Mouse (Mus musculus): Measurements from ENCODE around the gene Olfr411. TPM values are rescaled to one million over a fixed set of nuclear protein-coding genes. Genes with fewer than 3 reads are reported as not detected.

Olfr411 gene
- polyA plus RNA-seq, 1 experiment from 2014 or later = not detected

DNA sequence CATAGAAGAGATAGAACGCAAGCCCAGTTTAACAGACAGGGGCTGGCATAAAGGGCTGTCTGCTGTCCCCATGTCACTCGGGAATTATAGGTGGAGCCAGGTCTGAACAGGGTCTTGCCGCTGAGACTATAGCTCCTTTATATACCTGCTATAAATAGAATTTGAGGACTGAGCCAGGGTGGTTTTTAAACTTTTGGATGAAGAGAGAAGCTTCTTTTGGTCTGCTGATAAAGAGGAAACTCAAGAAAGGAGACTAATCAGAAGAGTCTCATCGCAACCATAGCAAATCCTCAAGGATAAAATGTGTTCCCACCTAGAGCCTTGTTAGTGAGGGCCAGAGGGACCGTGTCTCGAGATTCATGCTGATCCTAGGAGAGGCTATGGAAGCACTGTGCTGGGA is 14.5 kb downstream of the Olfr411 start, which contains the start of gene Olfr410:
Olfr410 (minus strand) TSS at position 101 of the 400 bp plus-strand sequence.
- H3K4me1 ChIP-seq = no peaks in the 10 kb centered on the region
- no peaks in the 10 kb centered on the region for H3K36me3 ChIP-seq
- no peak within 1 kb of the TSS for H3K27ac ChIP-seq
- no peak within 1 kb of the TSS for H3K9ac ChIP-seq
- no peak for ATAC-seq (ENCODE audit: borderline replicate concordance, extremely low read depth, low FRiP score, low TSS enrichment)
- 0 out of 2 replicates have a peak, but pooled peaks cover under 1% of the 10 kb centered on the region for H3K9me3 ChIP-seq
- H3K4me2 ChIP-seq = no peak within 1 kb of the TSS
- WGBS = 77% methylated on average over 6 of the region's 6 CpGs
- no peak within 1 kb of the TSS for H3K4me3 ChIP-seq
- no peaks in the 10 kb centered on the region for H3K27me3 ChIP-seq

- no peak for ATAC-seq (ENCODE audit: borderline replicate concordance, extremely low read depth, low FRiP score, low TSS enrichment)
- Histone ChIP-seq H3K4me1 (no peaks in the 10 kb centered on the region), H3K27me3 (no peaks in the 10 kb centered on the region), H3K9me3 (no peaks in the 10 kb centered on the region), H3K36me3 (no peaks in the 10 kb centered on the region), H3K4me3 (no peak overlapping the region), H3K9ac (no peak overlapping the region), H3K4me2 (no peak overlapping the region), H3K27ac (no peak overlapping the region)
Observed at GRCm38 (mm10) chr11:74328781-74329180, 23.7 kb downstream of the Olfr411 start.

DNA sequence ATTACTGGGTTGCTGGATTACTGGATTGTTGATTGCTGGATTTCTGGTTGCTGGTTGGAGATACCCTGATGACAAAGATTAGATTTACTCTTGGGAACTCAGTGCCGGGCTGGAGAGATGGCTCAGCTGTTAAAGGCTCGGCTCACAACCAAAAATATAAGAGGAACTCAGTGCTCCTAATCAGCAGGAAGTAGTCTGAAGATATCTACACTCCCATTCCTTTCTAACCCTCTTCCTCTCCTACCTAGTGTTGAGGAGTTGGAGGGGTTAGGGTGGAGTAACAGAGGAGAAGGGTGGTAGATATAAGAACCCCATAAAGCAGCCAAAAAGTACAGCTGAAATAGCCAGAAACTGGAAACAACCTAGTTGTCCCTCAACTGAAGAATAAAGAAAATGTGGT is 26.4 kb downstream of the Olfr411 start:
- WGBS = 61% methylated on average over 2 of the region's 2 CpGs
- H3K4me1 ChIP-seq = no peaks in the 10 kb centered on the region
- no peak overlapping the region for H3K9ac ChIP-seq
- no peaks in the 10 kb centered on the region for H3K27me3 ChIP-seq
- H3K27ac ChIP-seq = no peak overlapping the region
- ATAC-seq (ENCODE audit: borderline replicate concordance, extremely low read depth, low FRiP score, low TSS enrichment) = no peak
- H3K9me3 ChIP-seq = no peaks in the 10 kb centered on the region
- no peaks in the 10 kb centered on the region for H3K36me3 ChIP-seq
- no peak overlapping the region for H3K4me2 ChIP-seq
- H3K4me3 ChIP-seq = no peak overlapping the region

Other genes starting within 250 kb of the Olfr411 start
- gene Olfr401, start 238.9 kb downstream of the Olfr411 start, polyA plus RNA-seq (2015; fragmentation: Nextera tagmentation; extraction: Ambion mirVana) = not detected in 2 replicates
- not detected in 2 replicates for gene Olfr402, start 199.1 kb downstream of the Olfr411 start, polyA plus RNA-seq (2015; fragmentation: Nextera tagmentation; extraction: Ambion mirVana)
- not detected in 2 replicates for gene Olfr403, start 166.4 kb downstream of the Olfr411 start, polyA plus RNA-seq (2015; fragmentation: Nextera tagmentation; extraction: Ambion mirVana)
- gene Olfr43, start 141.3 kb downstream of the Olfr411 start, polyA plus RNA-seq (2015; fragmentation: Nextera tagmentation; extraction: Ambion mirVana) = not detected in 2 replicates
- gene Olfr406, start 92.8 kb downstream of the Olfr411 start, polyA plus RNA-seq (2015; fragmentation: Nextera tagmentation; extraction: Ambion mirVana) = not detected in 2 replicates
- gene Olfr59, start 68.9 kb downstream of the Olfr411 start, polyA plus RNA-seq (2015; fragmentation: Nextera tagmentation; extraction: Ambion mirVana) = not detected in 2 replicates
- gene Olfr410, start 14.6 kb downstream of the Olfr411 start, polyA plus RNA-seq (2015; fragmentation: Nextera tagmentation; extraction: Ambion mirVana) = not detected in 2 replicates
- gene Olfr412, start 9.4 kb upstream of the Olfr411 start, polyA plus RNA-seq (2015; fragmentation: Nextera tagmentation; extraction: Ambion mirVana) = not detected in 2 replicates